Mouse (Mus musculus) ovary, postnatal 10 days (tissue): ENCODE measurements around the gene Eci2.
"Not testable (repeated sequence)": the region's sequence is repeated elsewhere in the genome, so short reads cannot be mapped to it uniquely, and the experiment has no call there.

ENCODE experiments used
- DNase-seq: peaks from one replicate; pipeline ENCODE4 v3.0.0; 2022; ENCODE audit warnings: low spot score

Gene Eci2

GRCm38 (mm10) chr13:35026879-35027278 lies at the start of gene Eci2:
Gene Eci2 (minus strand): TSS chr13:35027096.
- DNase-seq, result no peak

- no peak for DNase-seq
Measured at GRCm38 (mm10) chr13:35074862-35075261, 48.0 kb upstream of the Eci2 start.

- no peak for DNase-seq
Measured at GRCm38 (mm10) chr13:35070485-35071472, 43.9 kb upstream of the Eci2 start.

DNA sequence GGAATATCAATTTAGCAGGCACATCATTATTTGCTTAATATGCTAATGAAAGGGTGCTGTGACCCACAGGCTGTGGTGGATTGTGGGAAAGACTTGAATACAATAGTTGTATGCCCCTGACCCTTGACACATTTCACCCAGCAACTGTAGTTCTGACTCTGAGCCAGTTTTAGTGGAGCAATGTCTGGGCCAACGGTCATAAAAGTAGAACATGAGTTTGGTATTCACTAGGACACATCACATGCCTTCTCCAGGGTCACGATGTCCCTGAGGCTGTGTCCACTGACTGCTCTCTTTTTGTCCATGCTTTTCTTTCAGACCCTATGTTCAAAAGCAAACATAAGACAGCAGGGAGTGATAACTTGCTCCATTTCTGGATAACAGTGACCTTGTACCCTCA lies 40.2 kb upstream of the Eci2 start:
- DNase-seq, result no peak

GRCm38 (mm10) chr13:35066033-35066432 lies 39.1 kb upstream of the Eci2 start:
- DNase-seq, result no peak

GRCm38 (mm10) chr13:35064381-35064780 lies 37.5 kb upstream of the Eci2 start:
- no peak for DNase-seq

GRCm38 (mm10) chr13:35058145-35058544 lies 31.2 kb upstream of the Eci2 start:
- DNase-seq, result no peak

GRCm38 (mm10) chr13:35036486-35036885 lies 9.6 kb upstream of the Eci2 start:
- DNase-seq, result no peak

DNA sequence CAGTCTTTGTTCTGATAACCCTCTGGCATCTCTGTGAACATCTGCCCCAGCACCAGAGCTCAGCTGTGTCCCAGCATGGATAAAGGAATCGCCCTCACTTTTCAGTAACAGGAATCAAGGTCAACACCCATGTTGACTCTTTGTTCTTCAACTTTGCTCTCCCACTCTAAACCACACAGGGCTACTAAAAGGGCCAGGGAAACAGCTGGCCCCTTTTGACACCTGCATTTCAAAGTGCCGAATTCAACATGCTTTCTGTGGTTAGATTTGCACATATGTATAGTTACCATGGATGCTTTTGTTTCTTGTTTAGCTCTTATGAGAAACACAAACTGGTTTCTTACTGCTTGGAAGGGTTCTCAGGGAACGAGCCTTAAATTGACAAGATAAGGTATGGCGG lies 8.8 kb upstream of the Eci2 start:
- no peak for DNase-seq

- DNase-seq, result no peak
Measured at GRCm38 (mm10) chr13:35033571-35033970, 6.7 kb upstream of the Eci2 start.

- DNase-seq, result no peak
Measured at GRCm38 (mm10) chr13:35031684-35032082, 4.8 kb upstream of the Eci2 start.

GRCm38 (mm10) chr13:35030979-35031683 lies 4.2 kb upstream of the Eci2 start:
- no peak for DNase-seq

DNA sequence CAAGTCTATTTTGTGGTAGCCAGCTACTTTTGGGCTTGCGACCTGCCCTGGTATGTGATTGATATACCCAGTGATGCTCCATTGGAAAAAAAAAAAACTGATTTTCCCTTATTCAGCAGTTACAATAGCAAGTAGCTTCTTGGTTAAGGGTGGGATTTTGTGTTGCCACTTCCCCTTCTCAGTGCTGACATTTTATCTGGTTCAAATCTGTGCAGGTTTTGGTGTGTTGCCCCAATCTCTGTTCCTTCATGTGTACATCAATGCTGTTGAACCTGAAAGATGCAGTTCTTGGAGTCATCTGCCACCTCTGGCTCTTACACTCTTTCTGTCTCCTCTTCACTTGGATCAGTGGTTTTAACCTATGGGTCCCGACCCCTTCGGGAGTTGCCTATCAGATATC lies 1.5 kb upstream of the Eci2 start:
- DNase-seq, result no peak

DNA sequence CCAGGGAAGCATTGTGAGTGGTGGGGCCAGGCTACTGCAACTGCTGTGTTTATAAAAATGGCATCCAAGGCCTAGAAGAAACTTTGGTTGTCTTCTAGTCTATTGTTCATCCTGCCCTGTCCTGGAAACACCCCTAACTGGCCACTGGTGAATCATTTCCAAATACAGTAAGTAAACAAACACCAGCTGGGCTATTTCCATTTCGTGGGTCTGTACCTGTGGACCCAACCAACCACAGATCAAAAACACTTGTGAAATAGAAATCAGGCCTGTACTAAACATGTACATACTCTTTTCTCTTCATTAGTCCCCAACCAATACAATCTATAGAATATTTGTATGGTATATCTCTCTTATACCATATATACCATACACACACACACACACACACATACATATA lies 3.5 kb downstream of the Eci2 start:
- DNase-seq, result not testable (repeated sequence)

GRCm38 (mm10) chr13:35020383-35020782 lies 6.5 kb downstream of the Eci2 start:
- DNase-seq, result no peak

DNA sequence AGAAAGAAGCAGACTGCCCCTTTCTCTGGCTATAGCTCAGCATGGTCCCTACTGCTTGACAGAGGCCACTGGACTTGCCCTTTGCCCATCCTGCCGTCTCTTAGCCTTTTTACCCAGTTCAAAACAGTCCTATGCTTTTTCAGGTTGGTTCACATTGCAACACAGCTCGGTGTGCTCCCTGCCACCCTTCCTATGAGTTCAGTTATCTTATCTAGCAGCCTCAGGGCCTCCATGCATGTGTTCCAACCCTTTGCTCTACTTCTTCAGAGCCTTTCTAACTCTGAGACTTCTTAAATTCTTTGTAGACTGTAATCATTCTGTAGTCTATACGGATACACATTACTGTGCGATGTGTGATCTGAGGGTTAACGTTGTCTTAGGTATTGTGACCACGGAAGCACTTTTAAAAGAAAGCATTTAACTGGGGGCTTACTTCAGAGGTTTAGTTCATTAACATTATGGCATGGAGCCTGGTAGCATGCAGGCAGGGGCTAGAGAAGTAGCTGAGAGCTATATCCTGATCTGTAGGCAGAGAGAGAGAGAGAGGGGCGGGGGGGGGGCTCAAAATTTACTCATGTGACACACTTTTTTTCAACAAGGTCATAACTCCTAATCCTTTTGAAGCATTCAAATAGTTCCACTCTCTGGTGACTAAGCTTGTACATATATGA lies 7.9 kb downstream of the Eci2 start:
- DNase-seq, result no peak

- no peak for DNase-seq
Measured at GRCm38 (mm10) chr13:35017392-35017791, 9.5 kb downstream of the Eci2 start.

DNA sequence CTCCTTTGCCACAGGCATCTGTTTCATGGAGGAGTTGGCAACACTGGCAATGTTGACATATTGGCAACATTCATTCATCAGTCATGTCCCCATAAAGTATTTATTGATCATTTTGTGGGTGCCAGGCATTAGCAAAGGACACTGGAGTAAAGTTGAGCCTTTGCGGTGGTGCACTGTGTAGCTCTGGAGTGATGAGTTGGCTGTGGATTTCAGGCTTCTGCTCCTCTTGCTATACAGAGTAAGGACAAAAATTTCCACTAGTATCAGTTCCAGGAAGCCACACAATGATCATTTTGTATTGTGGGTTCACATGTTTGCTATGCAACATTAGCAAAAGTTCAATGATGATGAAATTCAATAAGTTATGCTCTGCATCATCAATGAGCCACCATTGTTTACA lies 10.8 kb downstream of the Eci2 start:
- no peak for DNase-seq

DNA sequence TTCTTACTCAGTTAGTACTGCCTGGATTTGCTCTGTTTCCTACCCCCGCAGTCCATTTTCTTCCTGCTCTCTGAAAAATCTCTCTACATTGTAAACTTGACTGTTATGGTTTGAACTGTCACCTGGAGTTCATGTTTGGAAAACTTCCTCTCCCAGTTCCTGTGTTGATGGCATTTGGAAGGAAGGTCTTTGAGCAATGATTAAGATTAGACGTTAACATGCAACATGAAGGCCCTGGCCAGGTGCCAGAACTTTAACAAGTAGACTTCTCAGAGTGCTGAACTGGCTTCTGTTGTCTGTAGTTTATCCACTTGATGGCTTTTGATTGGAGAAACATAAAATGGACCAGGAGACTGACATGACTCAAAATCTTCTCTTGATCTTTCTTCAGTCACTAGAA lies 31.0 kb downstream of the Eci2 start:
- no peak for DNase-seq

DNA sequence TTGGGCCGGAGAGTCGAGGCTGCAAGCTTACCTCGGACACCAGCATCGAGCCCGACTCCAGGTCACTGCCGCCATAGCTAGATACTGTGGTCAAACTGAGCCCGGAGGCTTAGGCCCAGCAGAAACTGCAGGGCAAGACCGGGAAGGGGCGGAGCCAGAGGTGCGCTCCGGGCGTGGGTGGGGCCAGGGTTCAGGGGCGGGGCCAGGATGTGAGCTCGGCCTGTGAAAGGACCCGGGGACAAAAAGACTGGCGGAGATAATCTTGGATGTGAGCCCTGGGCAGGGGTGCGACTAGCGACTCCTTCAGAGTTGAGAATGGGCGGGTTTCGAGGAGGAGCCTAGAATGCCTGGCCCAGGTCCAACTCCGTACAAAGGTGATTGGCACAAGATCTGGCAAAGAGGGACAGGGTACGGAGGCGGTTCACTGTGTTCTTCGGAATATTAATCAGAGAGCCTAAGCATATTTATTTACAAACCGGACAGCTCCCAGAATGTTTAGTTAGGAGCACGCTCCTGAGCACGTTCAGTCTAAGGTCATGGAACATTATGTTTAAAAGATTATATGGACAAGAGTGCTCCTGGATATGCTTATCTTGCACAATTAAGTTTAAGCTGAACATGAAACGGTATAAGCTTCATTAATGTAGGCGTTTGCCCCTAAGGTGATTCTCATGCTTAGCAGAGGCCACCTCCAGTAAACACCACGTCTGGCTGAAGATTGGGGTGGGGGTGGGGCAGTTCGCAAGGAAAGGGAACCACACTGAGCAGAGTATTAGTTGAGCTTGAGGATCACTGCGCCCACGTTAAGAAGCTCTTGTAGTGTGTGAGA lies 32.7 kb downstream of the Eci2 start:
- DNase-seq, result peak; percentile 90

- DNase-seq, result no peak
Measured at GRCm38 (mm10) chr13:34993595-34993982, 33.3 kb downstream of the Eci2 start.

DNA sequence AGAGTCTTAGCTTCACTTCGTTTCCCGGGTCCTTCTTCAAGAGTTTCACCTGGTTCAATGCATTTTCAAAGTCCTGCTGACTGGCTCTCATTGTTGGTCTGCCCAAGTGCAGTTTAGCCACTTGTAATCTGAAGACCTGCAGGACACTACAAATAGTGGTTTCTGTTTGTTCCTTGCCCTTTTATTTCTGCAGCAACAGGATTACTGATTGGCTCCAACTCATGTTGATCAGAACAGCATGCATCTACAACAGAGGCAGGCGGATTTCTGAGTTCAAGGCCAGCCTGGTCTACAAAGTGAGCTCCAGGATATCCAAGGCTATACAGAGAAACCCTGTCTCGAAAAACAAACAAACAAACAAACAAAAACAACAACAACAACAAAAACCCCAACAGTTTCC lies 33.8 kb downstream of the Eci2 start:
- DNase-seq, result no peak
